Mouse (Mus musculus) thymus, adult 2 months (tissue): ENCODE measurements around the gene Pkd1l1. TPM values are rescaled to one million over a fixed set of nuclear protein-coding genes. Genes with fewer than 3 reads are reported as not detected.

Source experiments
- DNase-seq: peaks from one replicate; pipeline ENCODE4 v3.0.0; 2021
- H3K27ac ChIP-seq: fragments of 200-500 bp; 2 replicates; pipeline ENCODE4 v1.5.1; 2012; ENCODE audit warnings: low read length, control low read depth; ENCODE audit not compliant: control insufficient read depth, insufficient read depth
- H3K27me3 ChIP-seq: fragments of 200-500 bp; 2 replicates; pipeline ENCODE4 v1.6.1; 2012; ENCODE audit warnings: mild to moderate bottlenecking, low read length, moderate library complexity, mixed read lengths; ENCODE audit not compliant: control insufficient read depth, insufficient read depth
- H3K36me3 ChIP-seq: fragments of 200-500 bp; 2 replicates; pipeline ENCODE4 v1.6.1; 2012; ENCODE audit warnings: mild to moderate bottlenecking, low read length, moderate library complexity; ENCODE audit not compliant: control insufficient read depth, insufficient read depth
- H3K4me1 ChIP-seq: fragments of 200-500 bp; replicated peaks from 2 replicates; pipeline ENCODE4 v1.6.1; 2012; ENCODE audit warnings: low read length; ENCODE audit not compliant: control insufficient read depth, insufficient read depth
- H3K4me3 ChIP-seq: fragments of 200-500 bp; 2 replicates; pipeline ENCODE4 v1.5.1; 2012; ENCODE audit warnings: mild to moderate bottlenecking, low read length, control low read depth, moderate library complexity; ENCODE audit not compliant: control insufficient read depth, insufficient read depth
- CTCF ChIP-seq: fragments of 200-500 bp; IDR thresholded peaks from 2 replicates; pipeline ENCODE4 v1.5.1; 2012; ENCODE audit warnings: mild to moderate bottlenecking, control low read depth, low read length, moderate library complexity, borderline replicate concordance; ENCODE audit not compliant: control insufficient read depth, poor library complexity, insufficient read depth; ENCODE audit errors: extremely low read depth
- POLR2A ChIP-seq: fragments of 200-500 bp; IDR thresholded peaks from 2 replicates; pipeline ENCODE4 v1.6.1; 2012; ENCODE audit warnings: mild to moderate bottlenecking, low read length, control low read depth, moderate library complexity; ENCODE audit not compliant: control insufficient read depth, poor library complexity, insufficient read depth; ENCODE audit errors: extremely low read depth
- WGBS: fragments of 180-500 bp; shearing (Covaris S2); methylation state at CpG from one replicate; pipeline ENCODE4 v1.1.7; 2018; 5-methylcytosine and 5-hydroxymethylcytosine counted together
- polyA plus RNA-seq: library from polyadenylated mRNA; depleted of rRNA; stranded (reverse); fragments of >200 nt; gene quantifications from 2 replicates; pipeline ENCODE4 v1.2.3, GENCODE M21; 2012; rRNA removed

The Pkd1l1 gene
- 0.30 and 0.51 TPM in 2 replicates for polyA plus RNA-seq

DNA sequence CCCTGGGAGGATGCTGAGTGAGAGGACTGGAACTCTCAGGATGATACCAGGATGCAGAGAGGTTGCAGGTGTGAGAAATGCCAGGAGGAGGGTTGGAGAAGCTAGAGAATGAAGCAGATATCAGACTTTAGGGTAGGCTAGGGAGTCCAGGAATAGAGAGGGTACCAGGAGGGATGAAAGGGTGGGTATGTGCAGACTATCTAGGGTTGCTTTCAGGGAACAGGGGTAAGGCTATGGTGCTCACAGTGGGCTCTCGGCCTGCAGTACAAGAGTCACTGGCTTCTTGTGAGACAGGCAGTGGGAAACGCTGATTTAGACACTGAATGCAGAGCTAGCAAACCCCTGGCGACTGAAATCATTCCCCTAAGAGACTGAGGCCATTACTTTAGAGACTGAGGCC lies at the start of gene Pkd1l1:
Pkd1l1 (minus strand) TSS at position 101 of the 400 bp plus-strand sequence.
- Histone ChIP-seq H3K4me1 (no peaks in the 10 kb centered on the region), H3K27ac (no peak within 1 kb of the TSS), H3K27me3 (no peaks in the 10 kb centered on the region), H3K36me3 (no peaks in the 10 kb centered on the region), H3K4me3 (no peak within 1 kb of the TSS)
- 80% methylated on average over 3 of the region's 3 CpGs for WGBS
- DNase-seq: no peak
- TF ChIP-seq CTCF (no peak), POLR2A (no peak)

DNA sequence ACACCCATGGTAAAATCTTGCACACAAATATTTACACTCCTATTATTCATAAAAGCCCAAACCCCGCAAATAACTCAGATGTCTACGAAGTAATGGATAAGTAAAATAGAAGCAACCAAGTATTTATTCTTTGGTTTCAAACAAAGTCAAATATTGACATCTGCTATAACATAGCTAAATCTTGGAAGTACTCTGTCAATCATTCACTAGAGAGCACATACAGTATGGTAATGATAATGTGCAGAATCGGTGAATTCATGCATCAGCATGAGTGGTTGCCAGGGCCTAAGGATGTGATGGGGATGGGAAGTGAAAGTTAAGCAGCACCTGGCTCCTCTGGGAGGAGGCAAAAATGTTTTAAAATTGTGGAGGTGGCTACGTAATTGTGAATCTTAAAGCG lies 47.1 kb upstream of the Pkd1l1 start:
- TF ChIP-seq POLR2A (no peak), CTCF (no peak)
- WGBS: 95% methylated on average over 5 of the region's 5 CpGs
- DNase-seq: no peak
- Histone ChIP-seq H3K27ac (no peak overlapping the region), H3K4me1 (no peaks in the 10 kb centered on the region), H3K36me3 (no peaks in the 10 kb centered on the region), H3K27me3 (no peaks in the 10 kb centered on the region), H3K4me3 (no peak overlapping the region)

DNA sequence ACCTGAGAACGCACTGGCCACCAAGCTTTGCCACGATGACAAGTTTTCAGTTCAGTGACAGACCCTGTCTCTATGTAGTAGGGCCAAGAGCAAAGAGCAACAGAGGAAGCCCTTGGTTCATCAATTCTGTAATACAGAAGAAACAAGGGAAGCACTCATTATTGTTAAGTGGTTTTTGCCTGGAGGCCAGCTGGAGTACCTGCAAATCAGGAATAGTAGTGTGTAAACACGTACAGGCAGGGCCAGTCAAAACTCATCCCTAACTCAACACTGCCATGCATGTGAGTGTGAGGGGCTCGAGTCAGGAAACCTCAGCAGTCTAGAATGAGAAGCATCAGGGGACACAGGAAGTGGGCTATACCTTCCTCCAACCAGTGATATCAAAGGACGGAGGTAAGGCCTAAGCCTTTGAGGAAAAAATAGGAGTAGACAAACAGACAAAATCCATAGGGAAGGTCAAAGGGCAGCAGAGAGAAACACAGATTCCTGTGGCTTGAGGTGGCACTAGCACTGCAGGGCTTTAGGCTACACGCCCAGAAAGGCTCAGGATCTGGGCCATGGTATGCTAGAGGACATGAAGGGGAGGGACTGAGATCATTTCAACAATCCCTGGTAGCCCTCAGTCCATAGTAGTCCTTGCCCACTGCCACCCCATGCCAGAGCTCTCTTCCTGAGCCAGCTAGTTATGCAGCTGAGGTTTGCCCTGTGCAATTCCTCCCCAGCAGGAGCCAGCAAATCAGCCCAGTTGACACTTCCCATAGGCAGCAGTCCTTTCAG lies 45.6 kb upstream of the Pkd1l1 start:
- no peak for DNase-seq
- H3K4me1 ChIP-seq: no peaks in the 10 kb centered on the region
- 70% methylated on average over 6 of the region's 6 CpGs for WGBS
- H3K27me3 ChIP-seq: no peaks in the 10 kb centered on the region
- H3K36me3 ChIP-seq: no peaks in the 10 kb centered on the region
- H3K4me3 ChIP-seq: no peak overlapping the region
- no peak for TF ChIP-seq CTCF
- TF ChIP-seq POLR2A: no peak
- no peak overlapping the region for H3K27ac ChIP-seq

DNA sequence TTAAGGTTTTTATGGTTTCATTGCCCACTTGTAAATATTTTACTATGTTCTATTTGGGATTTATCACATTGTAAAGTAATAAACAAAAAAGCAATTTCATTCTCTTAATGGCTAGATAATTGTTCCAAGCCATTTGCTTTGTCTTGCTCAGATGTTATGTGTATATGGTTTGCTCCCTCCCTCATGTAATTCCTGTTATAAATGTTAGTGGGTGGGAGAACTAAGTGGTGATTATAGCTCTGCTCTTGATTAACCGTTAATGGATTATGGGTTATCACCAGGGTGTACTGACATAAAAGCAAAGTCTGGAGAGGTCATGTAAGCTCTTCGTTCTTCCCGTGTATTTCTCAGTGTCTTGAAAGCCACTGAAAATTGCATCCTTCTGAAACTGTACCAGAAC lies 41.7 kb upstream of the Pkd1l1 start:
- WGBS: 91% methylated on average over 3 of the region's 3 CpGs
- no peak overlapping the region for H3K4me3 ChIP-seq
- H3K27me3 ChIP-seq: no peaks in the 10 kb centered on the region
- no peaks in the 10 kb centered on the region for H3K36me3 ChIP-seq
- TF ChIP-seq POLR2A (no peak), CTCF (no peak)
- H3K4me1 ChIP-seq: no peaks in the 10 kb centered on the region
- DNase-seq: no peak
- no peak overlapping the region for H3K27ac ChIP-seq

DNA sequence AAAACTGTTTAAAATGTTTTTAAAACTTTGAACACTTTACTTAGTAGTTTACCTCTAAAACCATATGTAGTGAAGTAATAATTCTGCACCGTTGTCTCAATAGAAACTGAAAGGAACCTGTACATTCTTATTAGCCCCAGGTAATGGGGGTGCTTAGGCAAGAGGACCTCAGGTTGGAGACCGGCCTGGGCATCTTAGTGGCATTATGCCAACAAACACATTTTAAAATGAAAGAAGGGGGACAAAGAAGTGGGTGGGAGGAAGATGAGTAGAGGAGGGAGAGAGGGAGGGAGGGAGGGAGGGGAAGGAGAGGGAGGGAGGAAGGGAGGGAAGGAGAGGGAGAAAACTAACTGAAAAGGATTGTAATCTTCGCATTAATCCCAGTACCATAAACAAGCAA lies 38.3 kb upstream of the Pkd1l1 start:
- H3K36me3 ChIP-seq: no peaks in the 10 kb centered on the region
- DNase-seq: no peak
- no peaks in the 10 kb centered on the region for H3K4me1 ChIP-seq
- 4% methylated on average over 3 of the region's 3 CpGs for WGBS
- peak overlapping the region; percentile 76 for H3K4me3 ChIP-seq
- no peaks in the 10 kb centered on the region for H3K27me3 ChIP-seq
- H3K27ac ChIP-seq: no peak overlapping the region
- no peak for TF ChIP-seq POLR2A
- TF ChIP-seq CTCF: no peak

DNA sequence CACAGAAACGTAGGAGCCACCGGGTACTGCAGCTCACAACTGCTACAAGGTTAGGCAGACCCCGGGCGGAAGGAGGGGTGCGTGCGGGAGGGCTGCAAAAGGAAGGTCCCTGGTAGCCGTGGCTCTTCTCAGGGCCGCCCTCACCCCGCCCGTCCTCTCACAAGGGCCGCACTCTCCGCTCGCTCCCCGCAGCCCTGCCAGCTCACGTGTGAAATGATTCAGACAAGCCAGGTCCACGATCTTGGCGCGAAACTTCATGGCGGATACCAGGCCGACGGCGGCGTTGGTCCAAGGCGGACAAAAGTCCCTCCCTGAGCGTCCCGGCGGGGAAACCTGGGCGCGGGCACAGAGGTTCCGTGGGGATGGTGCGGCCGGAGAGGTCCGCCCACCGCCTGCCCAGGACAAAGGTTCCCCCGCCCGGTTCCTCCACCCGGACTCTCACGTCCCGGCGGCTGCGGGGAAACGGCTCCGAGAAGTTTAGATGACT lies 37.8 kb upstream of the Pkd1l1 start, which contains the start of gene Hus1:
Hus1 (minus strand) TSS at position 339 of the 487 bp plus-strand sequence.
- no peak for TF ChIP-seq CTCF
- TF ChIP-seq POLR2A: no peak; the same call in 1 of the 2 replicates
- H3K27me3 ChIP-seq: no peaks in the 10 kb centered on the region
- under 1% methylated on average over 43 of the region's 43 CpGs for WGBS

DNA sequence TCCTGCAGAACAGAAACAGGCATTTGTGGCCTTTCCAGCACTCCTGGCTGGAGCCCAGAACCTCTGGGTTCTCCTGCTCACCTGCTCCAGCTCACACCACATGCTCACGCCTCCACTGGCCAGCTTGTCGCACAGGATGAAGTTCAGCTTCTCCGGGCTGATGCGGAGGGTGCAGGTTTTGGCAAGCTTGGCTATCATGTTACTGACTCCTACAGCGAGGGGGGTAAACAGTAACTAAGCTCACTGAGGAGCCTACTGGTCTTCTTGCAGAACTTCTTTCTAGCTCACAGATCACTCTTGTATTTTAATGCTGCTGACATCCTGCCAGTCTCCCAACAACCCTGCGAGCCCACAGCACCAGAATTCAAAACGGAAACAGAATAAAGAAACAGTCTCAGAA lies 37.4 kb upstream of the Pkd1l1 start:
- Histone ChIP-seq H3K27me3 (no peaks in the 10 kb centered on the region), H3K36me3 (peaks cover 6% of the 10 kb centered on the region), H3K4me3 (peak overlapping the region; percentile 76), H3K4me1 (no peaks in the 10 kb centered on the region), H3K27ac (peak overlapping the region; percentile 13; the same call in 1 of the 2 replicates)
- 3% methylated on average over 7 of the region's 7 CpGs for WGBS
- DNase-seq: no peak
- TF ChIP-seq POLR2A (no peak), CTCF (no peak)

More for the DNA sequence above, 37.8 kb upstream of the Pkd1l1 start, which contains the start of gene Hus1:
- H3K27ac ChIP-seq: peak within 1 kb of the TSS; percentile 13
- peaks cover under 1% of the 10 kb centered on the region for H3K36me3 ChIP-seq
- DNase-seq: peak; percentile 79
- H3K4me1 ChIP-seq: no peaks in the 10 kb centered on the region
- peak within 1 kb of the TSS; percentile 76 for H3K4me3 ChIP-seq
